Mouse (Mus musculus): ENCODE data around the gene Erp27.
A peak's percentile ranks its signal among the peaks of the same experiment; 100 is the strongest.

Gene Erp27

DNA sequence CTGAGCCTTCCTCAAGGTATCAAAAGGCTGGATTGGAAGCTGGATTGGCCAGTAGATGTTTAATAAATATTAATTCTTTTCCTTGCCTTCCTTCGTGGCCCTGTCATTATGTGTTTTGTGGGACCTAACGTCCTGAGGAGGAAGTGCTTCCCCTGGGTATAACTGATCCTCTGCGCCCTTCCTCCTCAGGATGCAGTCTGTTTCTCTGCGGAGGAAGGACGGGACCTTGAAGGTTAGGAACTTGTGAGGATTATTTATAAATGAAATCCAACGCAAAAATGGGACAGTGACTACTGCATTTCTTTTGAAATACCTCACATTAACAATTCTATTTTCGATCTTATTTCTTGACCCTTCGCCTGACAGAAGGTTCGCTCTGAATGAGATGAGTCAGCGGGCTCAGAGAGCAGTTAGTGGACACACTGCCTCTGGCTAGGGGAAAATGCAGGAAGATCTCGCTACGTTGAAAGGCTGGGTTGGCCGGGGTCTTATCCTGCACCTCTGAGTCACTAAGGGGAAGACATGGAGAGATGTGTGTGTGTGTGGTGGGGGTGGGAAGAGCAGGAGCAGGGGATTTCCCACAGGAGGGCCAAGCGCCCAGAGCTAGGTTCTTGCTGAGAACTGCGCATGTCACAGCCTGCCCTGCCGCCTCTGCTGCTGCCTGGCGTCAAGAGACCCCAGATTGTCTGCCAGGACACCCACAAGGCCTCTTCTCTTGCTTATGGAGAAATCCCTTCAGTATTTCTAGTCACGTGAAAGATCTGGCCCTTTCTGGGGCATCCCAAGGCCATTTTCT is 16.5 kb upstream of the Erp27 start:
- DNase-seq, result peak; percentile 58

DNA sequence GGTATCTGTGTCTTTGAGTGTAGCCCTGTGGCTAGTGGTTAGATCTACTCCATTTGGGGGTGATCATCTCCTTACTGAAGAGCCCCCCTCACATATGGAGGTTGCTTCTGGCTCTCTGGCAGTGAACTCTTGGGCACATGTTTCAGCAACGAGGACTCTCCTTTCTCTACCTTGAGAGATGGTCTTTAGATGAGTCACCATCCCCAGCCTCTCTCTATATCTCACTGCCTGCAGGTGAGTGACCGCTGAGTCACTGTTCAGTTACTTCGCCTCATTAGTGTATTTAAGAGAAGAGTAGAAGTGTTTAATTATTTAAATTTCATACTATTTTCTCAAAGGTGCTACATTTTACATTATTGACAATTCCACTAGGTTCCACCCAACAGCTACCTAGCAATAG is 15.1 kb upstream of the Erp27 start:
- no peak for DNase-seq

DNA sequence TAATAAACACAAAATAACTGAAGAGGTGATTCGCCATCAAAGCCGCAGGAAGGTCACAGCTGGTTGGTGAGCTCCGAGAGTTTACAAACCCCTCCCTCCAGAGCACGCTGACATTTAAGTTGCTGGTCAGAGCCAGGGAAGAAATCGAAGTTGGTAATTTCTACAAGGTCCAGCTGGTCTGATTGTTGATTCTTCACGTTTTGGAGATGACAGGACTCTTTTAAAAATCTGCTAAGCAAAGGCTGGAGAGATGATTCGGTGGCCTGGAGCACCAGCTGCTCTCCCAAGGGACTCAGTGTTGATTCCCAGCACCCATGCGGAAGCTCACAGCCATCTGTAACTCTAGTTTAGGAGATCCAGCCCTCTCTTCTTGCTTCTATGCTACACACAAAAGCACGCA is 14.4 kb upstream of the Erp27 start:
- no peak for DNase-seq

DNA sequence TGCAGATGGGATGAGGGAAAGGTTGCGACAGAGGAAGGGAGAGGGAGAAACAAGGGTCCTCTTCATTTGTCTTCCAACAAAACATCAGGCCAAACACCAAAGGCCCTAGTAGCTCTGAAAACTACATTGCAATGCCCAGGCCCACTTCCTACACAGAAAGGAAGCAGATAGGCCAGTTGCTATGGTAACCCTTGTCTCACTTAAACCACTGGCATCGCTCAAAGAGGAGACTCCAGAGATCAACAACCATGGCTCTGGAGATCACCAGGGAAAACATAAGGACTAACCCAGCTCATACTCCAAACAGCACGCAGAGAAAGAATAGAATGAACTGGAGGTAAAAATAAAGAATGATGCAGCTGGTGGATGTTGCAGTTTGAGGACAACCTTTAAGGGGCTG is 13.3 kb upstream of the Erp27 start:
- no peak for DNase-seq

DNA sequence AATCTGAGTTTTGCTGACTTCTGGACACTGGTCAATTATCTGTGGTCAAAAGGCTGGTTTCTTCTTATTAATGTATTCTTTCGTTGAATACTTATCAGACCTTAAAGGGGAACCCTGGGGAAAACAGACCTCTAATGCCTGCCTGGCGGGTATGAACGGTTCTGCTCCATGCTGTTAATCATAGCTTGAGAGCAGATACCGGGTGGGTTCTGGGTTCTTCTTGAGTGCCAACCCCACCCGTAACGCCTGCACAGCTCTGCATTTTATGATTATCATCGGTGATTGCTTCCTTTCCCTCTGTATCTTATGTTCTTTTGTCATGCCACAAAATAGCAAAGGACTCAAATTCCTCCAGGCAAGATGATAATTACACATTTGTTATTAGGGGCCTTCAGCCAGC is 12.1 kb upstream of the Erp27 start:
- no peak for DNase-seq

DNA sequence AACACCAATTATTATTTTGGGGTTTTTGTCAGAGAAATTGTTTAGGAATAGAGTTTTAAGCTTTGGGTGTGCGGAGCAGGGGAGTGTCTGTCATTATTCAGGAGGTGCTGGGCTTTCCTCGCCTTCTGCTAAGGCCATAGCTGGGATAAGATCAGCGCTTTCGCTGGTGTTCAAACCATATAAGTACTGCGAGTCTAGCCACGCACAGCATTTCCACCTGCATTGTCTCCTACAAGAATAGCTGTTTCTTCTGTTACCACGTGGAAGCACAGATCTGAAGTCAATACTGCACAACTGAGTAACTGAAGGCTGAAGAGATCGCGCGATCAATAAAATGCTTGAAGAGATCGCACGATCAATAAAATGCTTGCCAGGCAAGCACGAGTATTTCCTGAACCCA is 9.3 kb upstream of the Erp27 start:
- DNase-seq, result peak; percentile 36

DNA sequence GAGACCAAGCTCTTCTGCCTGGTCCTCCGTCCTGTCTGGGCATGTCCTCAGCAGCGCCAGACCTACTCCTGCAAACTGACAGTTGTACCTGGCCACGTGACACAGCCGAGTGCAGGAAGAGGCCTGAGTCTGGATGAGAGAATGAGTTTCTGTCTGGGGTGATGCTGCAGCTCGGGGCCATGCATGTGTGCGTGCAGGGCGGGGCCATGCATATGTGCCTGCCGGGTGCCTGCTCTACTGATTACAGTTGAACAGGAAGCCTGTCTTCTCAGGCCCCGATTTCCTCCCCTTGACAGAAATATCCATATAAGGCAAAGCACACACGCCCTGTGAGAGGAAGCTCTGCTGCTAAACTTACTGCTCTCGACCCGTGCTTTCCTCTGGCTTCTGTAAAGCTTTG is 8.7 kb upstream of the Erp27 start:
- DNase-seq, result peak; percentile 83

DNA sequence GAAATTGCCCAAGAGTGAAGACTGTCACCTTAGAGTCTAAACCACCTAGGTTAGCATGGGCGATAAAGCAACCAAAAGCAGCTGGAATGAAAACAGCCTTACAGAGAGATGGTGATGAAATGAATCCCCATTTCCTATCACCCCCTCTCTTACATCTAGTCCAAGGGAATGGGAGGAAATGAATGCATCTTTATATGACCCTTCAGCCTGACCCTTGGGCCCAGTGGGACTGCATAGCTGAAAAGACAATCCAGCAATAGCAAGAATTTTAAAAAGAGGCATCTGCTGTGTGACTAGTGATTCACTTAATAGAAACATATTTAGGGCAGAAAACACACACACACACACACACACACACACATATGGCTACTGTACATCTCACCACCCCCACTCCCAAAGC is 5.6 kb upstream of the Erp27 start:
- DNase-seq, result no peak

DNA sequence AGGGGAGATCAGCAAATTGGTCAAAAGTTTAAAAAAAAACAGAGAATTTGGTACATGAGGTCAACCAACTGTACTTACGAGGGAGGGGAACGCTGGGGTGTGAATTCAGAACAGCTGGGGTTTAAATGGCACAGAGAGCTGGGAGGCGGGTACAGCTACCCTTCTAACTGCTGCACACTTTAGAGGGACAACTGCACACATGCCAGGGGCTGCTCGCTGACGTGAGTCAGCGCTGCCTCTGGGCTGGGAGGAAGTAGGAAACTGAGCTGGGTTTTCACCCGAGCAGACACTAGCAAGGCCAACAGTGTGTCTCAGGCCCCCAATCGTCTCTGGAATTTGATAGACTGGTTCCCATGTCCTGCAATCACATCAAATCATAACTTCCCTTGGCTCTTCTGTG is 3.1 kb upstream of the Erp27 start:
- DNase-seq, result peak; percentile 62

DNA sequence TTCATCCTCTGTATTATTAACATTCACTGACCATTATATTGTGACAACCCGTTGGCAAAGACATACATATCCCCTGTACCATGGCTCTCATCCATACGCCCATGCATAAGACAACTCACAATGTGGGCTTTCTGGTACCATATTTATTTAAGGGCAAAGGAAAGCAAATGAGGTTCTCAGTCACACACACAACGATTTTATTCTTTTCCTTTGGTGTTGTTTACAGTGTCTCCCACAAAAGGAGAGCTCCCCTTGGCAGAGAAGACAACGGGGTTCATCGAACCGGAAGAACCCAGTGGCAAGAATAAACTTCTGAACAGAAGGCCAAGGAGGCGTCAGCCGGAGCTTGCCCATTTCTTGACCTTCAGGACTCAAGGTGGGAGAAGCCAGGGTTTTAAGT is 1.6 kb upstream of the Erp27 start, which contains the start of gene Pde6h:
Pde6h (plus strand) TSS at position 301 of the 400 bp plus-strand sequence.
- no peak for DNase-seq

DNA sequence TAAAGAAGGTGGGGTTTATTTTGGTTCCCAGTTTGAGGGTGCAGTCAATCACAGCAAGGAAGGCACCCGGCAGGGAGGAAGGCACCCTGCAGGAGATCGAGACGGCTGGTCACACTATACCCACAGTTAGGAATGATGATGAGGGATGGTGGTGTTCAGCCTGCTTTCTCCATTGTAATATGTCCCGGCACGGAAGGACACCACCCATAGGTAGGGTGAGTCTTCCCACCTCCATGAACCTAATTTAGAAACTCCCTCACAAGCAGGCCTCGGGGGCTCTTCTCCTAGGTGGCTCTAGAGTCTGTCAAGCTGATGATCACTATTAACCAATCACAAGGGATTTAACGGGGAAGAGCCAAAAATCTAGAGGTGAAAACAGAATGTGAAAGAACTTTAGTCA is 891 bp upstream of the Erp27 start:
- no peak for DNase-seq

DNA sequence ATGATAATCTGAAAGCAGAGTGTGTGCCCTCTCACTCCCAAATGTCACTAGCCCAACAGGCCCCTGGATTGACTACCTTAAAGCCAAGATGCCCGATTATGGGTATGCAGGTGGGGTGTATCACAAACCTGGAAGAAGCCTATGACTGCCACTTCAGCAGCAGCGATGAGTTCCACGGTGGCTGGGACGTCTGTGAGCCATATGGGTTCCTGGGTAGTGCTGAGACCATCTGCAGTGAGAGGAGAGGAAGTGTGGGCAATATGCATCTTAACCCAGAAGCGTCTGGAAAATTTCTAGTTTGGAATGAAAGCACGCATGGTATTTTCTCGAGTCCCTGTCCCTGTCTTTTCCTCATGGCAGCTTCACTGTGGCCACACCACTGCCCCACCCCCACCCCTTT is 379 bp downstream of the Erp27 start:
- no peak for DNase-seq

DNA sequence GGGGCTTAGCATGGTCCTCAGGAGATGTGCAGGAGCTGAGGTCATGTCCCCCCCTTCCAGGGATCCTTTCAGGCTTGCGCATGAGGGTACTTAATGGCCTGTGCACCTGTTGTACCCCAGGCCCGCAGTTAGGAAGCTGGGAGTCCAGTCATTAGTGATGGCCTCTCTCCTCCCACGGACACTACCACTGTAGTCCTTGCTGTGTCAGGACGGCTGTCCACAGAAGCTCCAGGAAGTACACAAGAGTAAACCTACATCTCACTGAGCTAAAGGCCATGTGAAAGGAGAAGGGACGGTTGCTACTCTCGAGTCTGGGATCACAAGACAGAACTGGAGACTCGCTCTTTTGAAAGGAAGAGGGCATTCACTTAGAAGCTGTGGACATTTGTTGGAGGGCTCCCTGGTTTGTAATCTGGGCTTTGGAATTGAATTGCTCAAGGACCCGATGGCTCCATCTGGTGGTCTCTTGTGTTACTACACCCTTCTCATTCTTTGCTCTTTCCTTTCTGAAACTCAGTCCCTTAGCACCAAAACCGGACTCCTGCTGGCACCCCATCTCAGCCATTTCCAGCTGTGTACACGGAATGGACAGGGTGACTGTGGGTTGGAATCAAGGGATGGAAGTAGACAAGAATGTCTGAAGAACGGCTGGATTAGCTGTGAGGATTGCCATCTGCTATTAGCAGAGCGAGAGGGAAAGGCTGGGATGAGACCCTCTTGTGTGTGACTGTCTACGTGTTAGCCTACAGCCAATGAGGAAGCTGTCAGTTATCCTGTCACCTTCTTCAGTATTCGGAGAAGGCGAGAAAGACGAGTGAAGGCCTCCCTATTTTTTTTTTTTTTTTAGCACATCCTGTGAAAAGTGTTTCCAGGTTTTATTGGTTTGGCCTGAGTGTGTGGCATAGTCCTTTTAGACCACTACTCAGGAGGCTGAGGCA is 1.4 kb downstream of the Erp27 start:
- peak; percentile 78 for DNase-seq

DNA sequence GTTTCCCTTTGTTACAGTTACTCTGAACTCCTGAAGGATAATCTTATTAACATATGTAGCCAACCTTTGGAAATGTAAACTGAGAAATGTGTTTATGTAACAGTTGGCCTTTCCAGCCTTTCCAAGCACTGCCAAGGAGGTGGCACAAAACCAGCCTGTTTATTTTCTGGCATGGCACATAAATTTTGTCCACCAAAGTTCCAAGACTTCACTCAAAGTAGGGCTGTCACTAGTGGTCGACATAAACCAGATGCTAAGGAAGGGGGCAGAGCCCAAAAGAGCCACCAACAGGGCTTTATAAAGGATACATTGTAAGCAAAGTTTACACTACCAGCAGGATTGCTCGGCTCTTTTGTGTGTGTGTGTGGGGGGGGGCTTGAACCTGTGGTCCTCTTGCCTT is 4.1 kb downstream of the Erp27 start:
- no peak for DNase-seq

DNA sequence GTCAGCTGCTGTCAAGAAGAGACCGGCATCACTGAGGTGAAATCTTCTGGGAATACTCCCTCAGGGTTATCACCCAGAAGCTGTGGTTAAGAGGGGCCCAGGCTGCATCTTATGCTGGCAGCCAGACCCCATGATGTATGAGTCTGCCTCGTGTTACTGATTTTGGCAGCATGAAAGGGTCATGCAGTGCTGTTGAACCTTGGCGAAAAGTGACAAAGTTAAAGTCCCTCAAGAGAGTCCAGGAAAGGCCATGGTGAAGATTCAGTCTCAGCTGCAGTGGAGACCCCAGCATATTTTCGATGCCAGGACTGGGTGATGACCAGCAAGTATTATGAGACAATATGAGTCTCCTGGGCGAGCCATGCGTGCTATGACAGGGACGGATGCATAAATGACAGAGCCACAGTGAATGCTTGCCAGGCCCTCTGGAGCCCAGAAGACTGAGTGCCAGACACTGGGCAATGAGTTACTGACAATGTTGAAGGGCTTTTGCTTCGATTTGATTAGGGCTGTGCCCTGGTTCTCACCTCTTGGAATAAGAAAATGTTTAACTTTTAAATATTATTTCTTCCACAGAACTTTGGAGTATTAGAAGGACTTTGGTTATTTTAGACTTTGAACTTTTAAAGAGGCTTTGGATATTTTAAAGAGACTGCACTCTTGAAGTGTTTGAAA is 6.1 kb downstream of the Erp27 start:
- no peak for DNase-seq

DNA sequence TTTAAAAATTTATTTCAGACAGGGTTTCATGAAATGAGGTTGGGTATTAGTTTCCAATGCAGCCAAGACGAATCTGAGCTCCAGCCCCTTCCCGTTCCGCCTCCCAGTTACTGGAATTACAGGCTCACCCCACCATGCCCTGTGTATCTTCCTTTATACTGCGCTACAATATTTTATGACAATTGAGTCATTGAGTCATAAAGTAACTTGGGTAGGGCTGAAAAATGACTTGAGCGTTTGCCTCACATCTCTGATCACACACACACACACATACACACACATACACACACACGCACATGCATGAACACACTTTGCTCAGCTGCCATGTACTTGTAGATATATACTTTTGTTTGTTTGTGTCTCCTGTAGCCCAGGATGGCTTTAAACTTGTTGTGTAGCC is 7.7 kb downstream of the Erp27 start:
- no peak for DNase-seq

DNA sequence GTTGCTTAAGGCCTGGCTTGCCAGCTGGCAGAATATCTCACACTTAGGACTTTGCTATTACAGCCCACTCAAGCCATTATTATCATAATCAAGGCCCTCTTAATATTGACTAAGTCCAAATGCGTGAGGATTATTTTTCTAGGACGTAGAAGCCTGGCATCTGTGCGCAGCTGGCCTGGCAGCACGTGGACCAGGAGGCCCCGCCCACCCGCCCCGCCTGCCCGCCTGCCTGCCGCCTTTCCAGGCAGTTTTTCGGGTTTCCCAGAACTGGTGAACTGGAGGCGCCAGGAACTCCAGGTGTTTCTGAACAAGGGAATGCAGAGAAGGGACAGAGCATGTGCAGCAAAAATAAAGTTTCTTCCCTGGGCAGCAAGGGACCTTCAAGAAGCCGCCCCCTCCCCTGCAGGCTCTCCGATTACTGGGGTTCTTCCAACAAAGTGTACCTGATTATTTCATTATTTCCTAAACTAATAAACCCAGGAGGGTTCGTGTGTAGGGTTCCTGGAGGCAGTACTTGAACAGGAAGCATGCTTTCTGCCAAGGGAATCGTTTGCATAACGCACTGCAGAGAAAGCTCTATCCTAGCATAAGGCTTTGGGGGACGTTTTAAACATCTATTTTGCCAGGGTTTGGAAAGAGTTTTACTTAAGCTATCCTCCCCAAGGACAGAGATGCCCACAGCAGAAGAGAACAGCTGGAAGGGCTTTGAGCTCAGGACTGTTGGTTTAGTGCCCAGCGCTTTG is 8.4 kb downstream of the Erp27 start:
- DNase-seq, result no peak

DNA sequence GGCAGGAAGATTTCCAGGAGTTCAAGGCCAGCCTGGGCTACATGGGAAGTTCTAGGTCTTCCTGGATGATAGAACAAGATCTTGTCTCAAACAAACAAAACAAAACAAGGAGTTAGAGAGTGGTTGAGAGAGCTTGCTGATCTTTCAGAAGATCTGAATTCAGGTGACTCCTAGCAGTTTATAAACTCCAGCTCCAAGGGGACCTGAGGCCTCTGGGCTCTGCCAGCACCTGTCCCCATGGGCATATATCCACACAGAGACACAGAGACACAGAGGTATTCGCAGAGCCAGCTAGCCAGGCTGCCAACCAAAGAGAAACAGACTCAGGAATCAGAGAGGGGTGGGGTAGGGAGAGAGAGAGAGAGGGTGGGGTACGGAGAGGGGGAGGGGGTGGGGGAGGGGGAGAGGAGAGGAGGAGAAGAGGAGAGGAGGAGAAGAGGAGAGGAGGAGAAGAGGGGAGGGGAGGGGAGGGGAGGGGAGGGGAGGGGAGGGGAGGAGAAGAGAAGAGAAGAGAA is 9.2 kb downstream of the Erp27 start:
- DNase-seq, result no peak

DNA sequence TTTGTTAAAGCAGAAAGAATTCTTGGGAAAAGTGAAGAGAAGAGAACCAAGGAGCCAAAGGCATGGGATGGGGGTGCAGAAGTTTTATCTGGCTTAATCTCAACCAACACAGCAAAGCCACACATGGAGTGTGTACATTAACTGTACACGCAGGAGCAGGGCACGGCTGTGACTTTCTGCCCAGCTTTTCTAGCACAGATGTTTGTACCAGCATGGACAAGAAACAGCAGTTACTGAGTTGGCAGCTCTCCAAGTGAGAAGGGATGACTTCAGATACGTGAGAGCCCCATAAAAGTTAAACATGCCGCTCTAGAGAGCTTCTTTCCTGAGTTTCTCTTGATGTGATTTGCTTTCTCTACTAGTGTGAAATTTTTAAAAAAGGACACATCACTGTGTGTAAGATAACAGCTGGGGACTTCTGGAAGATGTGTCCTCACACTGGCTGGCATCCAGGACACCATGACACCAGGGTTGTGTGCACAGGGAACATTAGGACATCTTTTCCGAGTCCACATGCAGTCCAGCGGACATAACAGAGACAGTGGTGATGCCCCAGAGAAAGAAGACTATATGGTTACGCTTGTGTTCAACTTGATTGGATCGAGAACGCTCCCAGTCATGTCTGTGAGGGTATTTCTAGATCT is 11.6 kb downstream of the Erp27 start:
- DNase-seq, result no peak

DNA sequence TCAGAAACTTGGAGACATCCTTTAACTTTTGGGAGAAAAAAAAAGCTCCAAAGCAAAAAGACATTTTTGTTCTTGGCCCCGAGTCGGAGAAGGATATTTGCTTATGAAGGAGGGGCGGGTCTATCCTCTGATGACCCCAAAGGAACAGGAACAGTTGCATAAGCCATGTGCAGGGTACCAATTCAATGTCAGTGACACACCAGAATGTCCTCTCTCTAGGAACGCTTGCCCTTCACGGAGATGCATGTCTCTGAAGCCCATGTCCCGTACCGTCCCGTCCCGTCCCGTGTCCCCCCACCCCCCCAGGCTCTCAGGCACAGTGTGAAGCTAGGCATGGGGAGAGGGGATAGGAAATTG is 15.1 kb downstream of the Erp27 start:
- no peak for DNase-seq

DNA sequence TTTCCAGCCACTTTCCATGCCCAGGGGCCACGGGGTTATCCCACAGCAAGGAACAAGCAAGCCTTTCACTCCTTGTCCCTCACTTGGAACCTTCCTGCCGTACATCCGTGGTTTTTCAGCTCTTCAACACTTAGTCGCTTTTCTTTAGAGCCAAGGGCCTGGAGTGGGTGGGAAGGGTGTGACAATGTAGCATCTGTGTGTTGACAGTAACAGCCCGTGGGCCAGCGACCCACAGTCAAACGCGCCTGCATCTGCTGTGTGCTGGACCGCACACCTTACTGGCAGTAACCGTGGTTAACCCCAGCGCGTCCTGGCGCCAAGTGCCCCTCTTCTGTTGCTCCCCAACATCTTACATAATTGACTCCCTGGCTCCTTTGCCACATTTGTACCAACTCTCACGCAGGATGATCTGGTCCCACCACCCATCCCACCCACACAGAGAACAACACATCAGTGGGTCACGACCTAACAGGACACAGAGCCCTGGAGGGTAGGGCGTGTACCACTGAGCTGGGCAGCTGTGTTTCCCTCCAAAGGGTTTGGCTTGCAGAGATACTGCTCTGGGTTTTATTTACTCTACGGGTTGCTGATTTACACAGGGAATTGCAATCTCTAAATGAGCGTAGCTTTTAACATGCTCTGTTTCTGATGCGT is 15.6 kb downstream of the Erp27 start:
- no peak for DNase-seq
